Mouse (Mus musculus): Measurements from ENCODE around the gene D430041D05Rik.

- TF ChIP-seq CTCF (IDR thresholded peaks at IDR 0.05; ENCODE audit: borderline replicate concordance, extremely low read depth, insufficient read depth, insufficient read length) (no peak), POLR2A (IDR thresholded peaks at IDR 0.05; ENCODE audit: borderline replicate concordance, extremely low read depth, insufficient read depth, insufficient read length, poor library complexity, severe bottlenecking) (no peak)
Measured at GRCm38 (mm10) chr2:104184296-104184695, 226.5 kb downstream of the D430041D05Rik start.
